Mouse (Mus musculus): ENCODE results near the gene Atf6b.

DNA sequence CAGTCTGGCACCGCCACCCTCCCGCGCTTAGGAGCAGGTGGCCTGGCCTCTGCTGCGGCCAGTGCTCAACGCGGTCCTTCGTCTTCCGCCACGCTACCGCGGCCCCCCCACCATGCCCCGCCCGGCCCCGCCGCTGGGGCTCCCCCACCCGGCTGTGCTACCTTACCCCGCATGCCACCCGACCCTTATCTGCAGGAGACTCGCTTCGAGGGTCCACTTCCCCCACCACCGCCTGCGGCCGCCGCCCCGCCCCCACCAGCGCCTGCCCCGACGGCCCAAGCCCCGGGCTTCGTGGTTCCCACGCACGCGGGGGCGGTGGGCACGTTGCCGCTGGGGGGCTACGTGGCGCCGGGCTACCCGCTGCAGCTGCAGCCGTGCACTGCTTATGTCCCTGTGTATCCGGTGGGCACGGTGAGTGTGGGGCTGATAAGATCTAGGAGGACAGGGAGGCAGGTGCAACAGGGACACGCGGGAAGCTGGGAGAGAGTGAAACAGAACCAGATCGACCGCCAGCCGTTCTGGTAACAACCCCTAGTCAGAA is 16.1 kb upstream of the Atf6b start:
- TF ChIP-seq EP300 (IDR thresholded peaks at IDR 0.05; ENCODE audit: low read depth): no peak
- no peak for TF ChIP-seq CTCF (IDR thresholded peaks at IDR 0.05; ENCODE audit: low read depth)

All from liver, embryonic 14.5 days (tissue).